Mouse (Mus musculus): ENCODE results near the gene Ccsap.
A peak's percentile ranks its signal among the peaks of the same experiment; 100 is the strongest.
"Not testable (repeated sequence)": the region's sequence is repeated elsewhere in the genome, so short reads cannot be mapped to it uniquely, and the experiment has no call there.

The Ccsap gene

DNA sequence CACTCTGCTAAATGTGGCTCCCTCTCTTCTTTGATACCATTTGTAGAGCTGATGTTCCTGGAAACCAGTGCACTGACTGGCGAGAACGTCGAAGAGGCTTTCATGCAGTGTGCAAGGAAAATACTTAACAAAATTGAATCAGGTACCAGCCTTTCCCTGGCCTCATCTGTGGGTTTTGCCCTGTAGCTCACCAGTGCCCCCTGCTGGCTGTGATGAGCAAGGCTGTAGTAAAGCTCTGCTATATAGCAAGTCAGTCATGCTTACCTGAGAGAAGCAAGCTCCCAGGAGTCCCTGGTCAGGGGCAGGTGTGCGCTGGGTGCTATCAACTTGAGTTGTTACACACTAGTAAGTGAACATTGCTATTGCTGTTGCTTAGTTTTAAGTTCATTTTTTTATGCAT lies 27.3 kb downstream of the Ccsap start:
- DNase-seq = peak; percentile 67 to 80

DNA sequence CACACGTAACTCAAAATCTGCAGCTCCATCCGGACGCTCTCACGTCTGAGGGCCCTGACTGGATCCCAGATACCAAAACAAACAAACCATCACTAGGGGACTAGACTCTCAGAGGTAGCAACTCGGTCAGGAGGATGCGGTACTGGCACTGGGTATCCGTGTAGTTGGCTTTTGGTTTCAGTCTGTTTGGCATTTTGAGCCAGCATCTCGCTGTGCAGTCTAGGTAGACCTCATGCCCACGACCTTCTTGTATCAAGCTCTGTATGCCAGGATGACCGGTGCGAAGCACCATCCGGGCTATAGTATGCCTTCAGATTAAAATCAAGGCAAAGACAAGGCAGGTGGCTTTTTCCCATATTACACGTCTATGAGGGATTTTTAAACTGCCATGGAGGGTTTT lies 32.5 kb downstream of the Ccsap start:
- DNase-seq = no peak

DNA sequence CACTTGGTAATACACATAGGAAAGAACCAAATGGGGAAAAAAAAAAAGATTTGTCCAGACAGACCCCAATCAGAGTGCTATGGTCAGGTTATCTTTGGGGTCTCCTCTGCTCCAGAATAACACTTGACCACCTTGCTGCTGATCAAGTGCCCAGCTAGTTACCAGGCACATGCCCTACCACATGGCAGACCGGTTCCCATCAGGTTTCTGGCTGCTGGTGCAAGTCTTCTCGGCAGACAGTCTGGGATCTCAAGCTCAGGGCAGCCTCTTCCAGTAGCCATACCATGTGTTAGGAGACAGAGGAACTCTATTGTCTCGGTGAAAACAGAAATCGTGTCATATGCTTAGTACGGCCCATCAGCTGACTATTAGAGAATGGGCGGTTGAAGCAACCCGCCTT lies 33.3 kb downstream of the Ccsap start:
- no peak for DNase-seq

DNA sequence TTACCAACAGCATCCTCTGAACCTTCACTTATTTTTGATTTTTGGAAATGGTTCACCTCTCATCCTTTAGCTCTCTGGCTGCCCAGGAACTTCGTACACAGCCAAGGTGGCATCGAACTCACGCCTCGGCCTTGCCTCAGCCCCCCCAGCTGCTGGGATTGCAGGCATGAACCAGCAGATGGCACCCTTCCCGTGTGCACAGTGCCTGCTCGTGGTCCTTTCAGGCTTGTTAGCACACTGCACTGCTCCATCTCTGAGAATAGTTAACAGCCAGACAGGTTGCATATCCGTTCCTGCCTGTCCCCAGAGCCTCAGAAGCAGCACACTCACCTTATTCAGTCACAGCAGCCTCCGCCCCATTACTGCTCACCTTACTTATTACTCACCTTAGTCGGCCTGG lies 34.0 kb downstream of the Ccsap start:
- DNase-seq = no peak

DNA sequence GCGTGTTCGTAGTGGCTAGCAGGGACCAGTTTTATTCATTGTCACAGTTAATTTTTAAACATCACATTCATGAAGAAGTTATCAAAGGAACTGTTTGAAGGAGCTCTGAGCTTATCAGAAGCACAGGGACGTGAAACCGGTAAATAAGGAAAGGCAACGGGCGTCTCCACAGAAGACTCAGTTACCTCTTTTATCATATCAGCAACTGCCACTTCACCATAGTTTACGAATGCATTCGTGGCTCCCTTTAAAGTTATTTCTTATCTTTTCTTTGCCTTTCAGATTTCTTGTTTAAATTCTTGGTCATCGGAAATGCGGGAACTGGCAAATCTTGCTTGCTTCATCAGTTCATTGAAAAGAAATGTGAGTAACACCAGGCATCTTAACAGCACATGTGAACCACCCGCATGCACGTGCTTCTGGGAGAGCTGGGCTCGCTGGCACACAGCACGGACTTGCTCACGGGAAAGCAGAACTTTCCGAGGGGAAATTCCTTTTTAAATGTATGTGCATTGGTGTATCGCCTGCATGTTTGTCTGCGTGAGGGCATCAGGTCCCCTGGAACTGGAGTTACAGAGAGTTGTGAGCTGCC lies 36.4 kb downstream of the Ccsap start:
- DNase-seq = no peak

DNA sequence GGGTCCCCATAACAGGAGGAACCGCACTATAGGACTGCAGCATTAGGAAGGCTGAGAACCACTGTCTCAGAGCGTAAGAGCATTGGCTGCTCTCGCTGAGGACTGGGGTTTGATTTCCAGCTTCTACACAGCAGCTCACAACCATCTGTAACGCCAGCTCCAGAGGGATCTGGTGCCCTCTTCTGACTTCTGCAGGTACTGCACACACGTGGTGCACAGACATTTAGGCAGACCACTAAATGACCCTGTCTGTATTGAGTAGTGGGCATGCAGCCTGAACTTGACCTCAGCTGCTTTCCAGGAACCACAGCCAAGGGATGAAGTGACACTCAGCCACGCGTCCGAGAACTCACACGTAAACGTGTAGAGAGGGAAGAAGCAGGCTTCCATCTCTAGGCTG lies 36.9 kb downstream of the Ccsap start:
- no peak for DNase-seq

DNA sequence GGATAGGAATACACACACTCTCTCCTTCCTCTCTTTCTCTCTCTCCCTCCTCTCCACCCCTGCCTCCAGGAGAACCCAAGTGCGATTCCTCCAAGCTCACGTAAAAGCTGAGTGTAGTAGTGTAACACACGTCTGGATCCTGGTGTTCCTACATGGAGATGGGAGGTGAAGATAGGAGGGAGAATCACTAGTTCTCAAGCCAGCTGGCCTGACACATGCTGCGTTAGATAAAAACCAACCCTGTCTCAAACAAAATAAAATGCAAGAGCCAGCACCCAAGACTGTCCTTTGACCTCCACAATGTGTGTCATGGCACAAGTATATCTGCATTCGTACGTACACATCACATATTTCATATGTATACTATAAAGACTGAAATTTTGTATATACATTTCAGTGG lies 39.2 kb downstream of the Ccsap start:
- no peak for DNase-seq

DNA sequence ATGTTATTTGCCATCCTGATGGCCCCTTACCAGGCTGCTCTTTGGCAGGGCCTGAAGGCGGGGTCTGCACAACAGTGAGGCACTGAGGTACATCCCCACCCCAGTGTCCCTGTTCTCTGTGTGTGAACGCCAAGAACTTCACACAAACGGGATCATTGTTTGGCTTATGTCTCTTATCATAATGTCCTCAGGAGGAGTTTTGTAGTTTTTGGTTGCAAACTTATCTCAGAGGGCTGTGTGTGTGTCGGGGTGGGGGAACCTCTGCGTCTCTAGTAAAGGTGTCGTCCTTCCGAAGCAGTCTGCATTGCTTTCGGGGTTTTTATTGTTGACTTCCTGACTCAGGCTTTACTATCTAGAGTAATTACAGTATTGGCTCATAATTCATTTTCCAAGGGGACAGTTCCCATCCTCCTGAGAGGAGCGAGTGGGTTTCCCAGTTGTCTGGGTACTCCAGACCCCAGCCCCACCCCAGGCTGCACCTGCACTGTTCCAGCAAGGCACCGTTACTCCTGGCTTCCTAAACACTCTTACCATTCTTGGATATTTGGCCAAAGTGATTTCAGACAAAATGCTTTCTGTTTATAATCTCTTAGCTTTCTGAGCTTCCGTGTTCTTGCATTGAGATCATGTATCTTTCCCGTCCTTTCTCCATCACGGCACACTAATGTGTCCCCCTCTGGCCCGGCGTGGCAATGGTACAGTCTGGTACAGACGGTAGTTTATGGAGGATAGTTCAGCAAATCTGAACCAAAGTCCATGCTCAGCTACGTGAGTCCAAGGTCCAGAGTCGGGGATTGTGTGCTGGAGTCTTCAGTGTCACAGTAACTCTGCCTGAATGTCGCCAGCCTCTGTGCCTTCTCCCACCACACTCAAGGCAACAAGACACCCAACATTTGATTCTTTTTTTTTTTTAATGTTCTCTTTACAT lies 40.1 kb downstream of the Ccsap start:
- peak; percentile 66 to 81 for DNase-seq

DNA sequence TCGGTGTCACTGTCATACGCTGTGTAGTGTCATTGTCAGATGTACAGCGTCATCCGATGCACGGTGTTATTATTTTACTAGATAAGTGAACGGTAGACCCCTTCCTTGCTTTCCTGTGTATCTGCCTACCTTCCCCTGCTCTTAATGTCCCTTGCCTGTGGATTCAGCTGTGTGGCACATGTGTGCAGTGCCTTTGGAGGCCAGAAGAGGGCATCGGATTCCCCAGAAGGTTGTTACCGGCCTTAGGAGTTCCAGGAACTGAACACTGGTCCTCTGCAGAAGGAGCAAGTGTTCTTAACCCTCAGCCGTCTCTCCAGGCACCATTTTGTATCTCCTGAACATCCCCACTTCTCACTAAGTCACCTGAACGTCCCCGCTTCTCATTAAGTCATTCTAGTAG lies 42.3 kb downstream of the Ccsap start:
- no peak for DNase-seq

DNA sequence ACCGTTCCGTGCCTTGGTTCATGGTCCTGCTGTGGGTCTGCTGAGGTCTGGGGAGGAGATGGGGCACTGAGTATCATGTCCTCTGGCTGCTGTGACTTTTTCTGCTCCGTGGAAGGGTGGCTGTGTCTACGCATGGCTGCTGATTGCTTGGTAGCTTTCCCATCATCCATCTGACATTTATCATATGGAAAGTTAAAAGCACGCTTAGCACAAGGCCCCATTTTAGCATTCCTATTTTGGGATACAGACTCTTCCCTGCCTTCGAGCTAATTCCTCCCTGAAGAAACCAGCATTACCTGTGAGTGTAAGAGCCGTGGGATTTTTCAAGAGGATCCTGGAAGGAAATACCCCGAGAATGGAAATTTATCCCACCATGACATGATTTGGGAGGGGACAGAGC lies 43.1 kb downstream of the Ccsap start:
- no peak for DNase-seq

DNA sequence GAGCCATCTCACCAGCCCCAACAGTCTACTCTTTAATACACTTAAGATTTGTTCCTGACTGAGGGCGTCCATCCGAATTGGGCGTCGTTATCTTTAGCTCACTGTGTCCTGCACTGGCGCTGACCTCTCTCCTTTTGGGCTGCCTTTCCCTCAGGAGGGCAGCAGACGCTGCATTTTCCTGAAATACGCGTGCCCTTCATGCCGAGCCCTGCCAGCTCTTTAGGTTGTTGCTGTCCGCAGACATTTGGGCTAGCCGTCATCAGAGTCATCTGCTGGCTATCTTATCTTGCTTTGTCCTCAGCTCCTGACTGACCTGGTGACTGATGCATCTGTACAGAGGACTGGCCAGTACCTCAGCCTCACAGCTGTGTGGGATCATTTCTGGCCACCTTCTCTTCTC lies 44.7 kb downstream of the Ccsap start:
- no peak for DNase-seq

DNA sequence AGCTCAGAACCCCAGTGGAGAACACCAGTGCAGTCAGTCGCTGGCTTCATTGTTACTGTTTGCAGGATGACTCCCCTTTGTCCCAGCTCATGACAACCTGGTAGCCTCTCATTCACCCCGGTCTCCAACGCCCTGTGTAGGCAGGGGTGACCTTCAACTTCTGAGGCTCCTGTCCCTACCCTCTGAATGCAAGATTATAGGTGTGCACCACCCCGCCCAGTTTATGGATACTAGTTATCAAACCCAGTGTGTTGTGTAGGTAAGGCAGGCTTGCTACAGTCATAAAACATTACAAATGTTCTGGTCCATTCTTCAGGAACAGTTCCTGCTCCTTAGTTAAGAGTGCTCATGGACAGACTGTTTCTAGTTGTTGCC lies 46.1 kb downstream of the Ccsap start:
- no peak for DNase-seq

DNA sequence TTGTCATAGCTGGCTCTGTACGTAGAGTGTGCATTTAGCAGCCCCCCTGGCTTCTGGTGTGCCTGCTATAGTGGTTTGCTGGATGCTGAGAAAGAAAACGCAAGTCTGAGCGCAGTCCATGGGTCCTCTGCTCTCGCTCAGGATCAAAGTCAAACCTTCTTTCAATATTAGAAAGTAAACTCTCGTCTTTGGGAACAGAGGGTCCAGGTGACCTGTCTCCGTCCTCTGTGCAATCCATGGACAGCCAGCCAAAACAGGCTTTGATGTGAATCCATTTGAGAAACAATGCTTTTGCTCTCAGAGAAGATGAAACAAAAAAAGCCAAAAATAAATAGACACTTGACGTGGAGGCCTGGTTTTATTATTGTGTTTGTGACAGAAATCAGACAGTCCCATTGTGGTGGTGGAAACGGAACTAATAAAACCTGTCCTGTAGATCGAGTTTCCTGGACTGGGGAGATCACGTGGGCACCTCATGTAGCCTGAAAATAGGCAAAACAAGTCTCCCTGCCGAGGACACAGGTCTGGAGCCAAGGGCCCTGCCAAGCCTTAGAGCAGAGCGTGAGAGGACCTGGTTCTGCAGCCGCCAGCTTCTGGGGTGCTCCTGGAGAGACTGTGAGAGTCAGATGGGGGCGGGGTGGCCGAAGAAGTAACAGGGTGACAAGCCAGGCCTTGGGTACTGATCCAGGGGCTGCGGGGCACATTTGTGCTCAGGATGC lies 46.7 kb downstream of the Ccsap start:
- peak; percentile 69 to 78 for DNase-seq

DNA sequence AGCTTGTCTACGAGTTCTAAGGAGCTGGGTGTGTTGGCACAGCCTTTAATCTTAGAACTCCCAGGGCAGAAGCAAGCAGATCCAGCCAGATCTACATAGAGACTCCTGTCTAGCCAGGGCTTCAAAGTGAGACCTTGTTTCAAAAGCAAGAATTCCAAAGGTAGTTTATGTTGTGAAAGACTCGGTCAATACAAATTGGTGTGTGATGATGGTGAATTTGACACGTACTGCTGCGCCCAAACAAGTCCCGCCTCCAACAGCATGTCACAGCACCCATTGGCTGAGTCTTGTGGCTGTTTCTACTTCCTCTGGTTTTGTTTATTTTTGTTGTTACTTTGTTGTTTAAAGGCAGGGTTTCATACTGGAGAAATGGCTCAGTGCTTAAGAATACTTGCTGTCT lies 47.8 kb downstream of the Ccsap start:
- no peak for DNase-seq

DNA sequence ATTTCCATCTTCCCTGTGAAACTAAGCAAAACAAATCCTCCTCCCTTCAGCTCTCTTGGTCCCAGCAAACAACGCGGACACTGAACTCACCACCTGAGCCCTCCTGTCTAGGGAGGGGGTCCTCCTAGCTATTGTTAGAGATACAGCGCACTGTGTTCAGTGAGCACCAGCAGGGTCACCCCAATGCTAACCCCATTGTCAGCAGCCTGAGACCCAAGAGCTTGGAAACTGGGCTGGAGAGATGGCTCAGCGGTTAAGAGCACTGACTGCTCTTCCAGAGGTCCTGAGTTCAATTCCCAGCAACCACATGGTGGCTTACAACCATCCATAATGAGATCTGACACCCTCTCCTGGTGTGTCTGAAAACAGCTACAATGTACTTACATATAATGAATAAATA lies 50.7 kb downstream of the Ccsap start:
- not testable (repeated sequence) for DNase-seq

DNA sequence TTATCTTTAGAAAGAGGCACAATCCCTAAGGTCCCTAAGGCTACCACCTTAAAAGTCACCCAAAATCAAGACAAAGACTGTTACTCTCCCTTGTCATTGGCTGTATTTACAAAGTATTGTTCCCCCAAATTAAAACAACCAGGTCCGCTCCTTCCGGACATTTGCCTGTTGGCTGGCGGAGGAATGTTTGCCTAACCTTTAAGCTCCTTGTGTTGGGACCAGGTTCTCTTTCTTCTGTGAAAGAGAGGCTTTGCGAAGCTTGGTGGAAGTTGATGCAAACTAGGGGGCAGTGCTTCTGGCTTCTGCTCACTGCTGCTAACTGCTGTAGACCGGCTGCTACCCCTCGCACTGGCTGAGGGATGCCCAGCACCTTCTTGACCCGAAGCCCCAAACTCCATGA lies 51.3 kb downstream of the Ccsap start:
- no peak for DNase-seq

DNA sequence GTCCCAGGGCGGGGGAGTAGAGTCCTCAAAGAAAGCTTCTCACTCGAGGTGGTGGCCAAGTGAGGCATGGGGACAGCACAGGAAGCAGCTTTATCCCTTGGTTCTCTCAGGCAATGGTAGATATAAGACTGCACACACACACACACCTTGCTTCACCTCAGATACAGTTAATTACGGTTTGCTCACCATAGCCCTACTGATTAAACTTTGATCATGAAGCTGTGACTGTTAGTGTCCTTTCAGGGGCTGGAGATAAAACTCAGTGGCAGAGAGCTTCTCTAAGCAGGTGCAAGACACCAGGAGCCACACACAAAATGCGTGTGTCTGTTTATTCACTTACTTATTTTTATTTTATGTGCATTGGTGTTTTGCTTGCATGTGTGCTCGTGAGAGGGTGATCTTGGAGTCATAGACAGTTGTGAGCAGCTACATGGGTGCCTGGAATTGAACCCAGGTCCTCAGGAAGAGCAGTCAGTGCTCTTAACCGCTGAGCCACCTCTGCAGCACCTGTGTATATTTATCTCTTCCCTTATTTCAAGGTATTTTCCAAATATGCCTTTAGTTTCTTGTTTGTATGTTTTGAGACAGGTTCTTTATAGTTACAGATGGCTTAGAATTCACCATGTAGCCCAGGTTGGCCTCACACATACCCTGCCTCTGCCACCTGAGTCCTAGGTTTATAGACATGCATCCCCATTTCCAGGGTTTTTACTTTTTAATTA lies 52.0 kb downstream of the Ccsap start:
- no peak for DNase-seq

DNA sequence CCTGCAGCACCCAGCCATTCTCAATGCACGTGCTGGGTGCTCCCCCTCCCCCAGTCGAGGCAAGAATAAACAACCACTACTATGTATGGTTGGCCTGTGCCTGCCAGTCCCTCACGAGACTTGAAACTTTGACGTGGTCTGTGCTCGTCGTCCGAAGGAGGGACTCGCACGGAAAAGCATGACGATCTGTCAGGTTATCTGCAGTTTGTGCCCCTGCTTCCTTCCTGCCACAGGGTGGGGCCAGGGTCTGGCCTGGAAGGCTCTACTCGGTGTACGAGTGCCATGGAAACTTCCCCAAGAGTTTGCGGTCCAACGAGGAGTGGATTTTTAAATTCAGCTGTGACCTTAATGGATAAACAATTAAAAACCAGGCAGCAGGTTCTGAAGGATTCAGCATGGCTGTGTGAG lies 53.0 kb downstream of the Ccsap start:
- DNase-seq = peak; percentile 35 to 75

DNA sequence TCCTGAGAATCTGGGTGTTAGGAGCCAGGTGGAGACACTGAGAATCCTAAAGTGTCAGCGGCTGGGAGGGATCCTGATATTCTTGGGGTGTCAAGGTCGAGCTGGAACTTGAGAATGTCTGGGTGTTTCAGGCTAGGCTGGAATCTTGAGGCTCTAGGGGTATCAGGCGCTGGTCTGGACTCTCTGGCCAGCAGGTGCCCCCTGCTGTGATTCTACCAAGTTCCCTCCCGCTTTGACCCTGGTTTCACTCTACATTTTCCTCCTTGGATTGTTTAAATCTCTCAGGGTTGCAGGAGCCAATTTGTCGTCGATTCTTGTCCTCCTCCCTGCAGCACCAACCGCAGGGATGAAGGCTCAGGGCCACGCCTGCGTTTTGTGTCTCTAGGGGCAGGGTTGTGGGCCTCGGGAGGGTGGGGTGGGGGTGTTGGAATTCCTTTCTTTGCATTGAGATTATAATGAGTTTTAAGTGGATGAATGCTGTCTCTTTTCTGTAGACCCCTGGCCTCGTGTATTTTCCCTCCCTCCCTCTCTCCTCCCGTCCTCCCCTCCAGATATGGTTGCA lies 53.6 kb downstream of the Ccsap start:
- no peak for DNase-seq

DNA sequence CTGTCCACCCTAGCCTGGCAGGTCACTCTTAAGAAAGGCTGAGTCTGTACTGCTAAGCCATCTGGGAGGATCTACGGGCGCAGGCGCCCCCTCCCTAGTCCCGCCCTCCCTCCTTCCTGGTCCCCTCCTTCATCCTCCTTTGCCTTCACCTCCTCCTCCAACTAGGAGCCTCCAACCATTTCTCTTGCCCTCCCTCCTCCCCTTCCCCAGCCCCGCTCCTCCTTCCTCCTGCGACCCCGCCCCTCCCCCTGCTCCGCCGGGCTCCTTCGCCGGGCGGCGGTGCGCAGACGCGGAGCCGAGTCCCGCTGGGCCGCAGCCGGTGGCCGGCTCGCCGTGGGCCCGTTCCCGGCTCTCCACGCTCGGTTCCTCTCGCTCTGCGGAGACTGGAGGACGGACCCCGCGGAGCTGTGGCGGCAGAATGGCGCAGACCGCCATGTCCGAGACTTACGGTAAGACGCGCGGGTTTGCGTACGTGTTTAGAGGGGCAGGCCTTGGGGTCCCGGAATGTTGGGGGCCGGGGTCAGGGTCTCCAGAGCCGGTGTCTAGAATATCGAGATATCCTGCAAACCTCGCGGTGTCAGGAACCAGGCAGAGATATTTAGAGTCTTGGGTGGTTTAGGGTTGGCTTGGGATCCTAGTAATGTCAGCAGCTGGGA lies 54.2 kb downstream of the Ccsap start, which contains the start of gene Rab4a:
TSS of gene Rab4a (plus strand) at position 268 of the 656 bp plus-strand sequence.
- peak; percentile 95 to 97 for DNase-seq

DNA sequence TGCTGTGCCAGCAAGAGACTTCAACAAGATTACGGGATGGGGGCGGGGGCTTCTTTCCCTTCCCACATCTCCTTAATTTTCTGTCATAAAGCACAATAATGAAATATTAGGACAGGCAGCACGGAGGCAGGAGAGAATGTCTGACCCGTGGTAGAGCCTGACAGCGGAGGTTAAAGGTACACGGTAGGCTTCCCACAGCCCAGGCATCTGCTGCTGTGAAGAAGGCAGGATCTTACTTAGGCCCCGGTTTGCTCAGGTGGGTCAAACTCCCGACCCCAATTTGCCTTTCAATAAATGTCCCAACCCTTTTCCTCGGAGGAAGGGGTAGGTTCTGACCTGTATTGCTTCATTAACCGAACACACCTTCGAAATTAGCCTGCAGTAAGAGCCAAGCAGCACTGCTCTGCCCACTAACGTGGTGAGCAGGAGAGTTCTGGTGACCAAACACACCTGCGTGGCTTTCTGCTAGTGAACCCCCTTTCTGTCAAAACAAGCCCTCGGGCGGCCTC lies 54.7 kb downstream of the Ccsap start:
- DNase-seq = no peak

DNA sequence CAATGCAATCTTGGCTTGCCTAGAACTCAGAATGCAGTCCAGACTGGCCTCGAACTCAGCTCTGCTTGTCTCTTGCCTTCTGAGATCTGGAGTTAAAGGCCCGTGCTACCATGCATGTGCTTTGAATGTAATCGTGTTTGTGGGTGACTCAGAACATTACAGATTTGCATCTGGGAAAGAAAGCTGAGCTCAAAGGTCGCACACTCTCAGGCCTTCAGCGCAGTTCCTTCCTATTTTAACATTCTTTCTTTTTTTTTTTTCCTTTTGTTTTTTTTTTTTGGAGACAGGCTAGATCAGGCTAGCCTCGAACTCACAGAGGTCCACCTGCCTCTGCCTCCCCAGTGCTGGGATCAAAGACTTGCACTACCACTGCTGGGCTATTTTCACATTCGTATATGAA lies 55.4 kb downstream of the Ccsap start:
- no peak for DNase-seq
